Mouse (Mus musculus): ENCODE results near the gene Osbpl3. TPM values are rescaled to one million over a fixed set of nuclear protein-coding genes. Genes with fewer than 3 reads are reported as not detected.

Gene Osbpl3
- polyA plus RNA-seq, 1 experiment from 2014 or later: 9.1 TPM

GRCm38 (mm10) chr6:50371501-50372086 is 84.4 kb downstream of the Osbpl3 start:
- no peak overlapping the region for H3K4me3 ChIP-seq (ENCODE audit: low read depth, low read length)
- DNase-seq (ENCODE audit: low spot score): no peak
- no peaks in the 10 kb centered on the region for H3K4me1 ChIP-seq (ENCODE audit: control insufficient read depth, insufficient read depth, low read length)
- H3K9me3 ChIP-seq (ENCODE audit: control insufficient read depth, low read length): no peaks in the 10 kb centered on the region
- WGBS: 86% methylated on average over 8 of the region's 8 CpGs
- H3K36me3 ChIP-seq (ENCODE audit: control insufficient read depth, insufficient read depth, low read length): no peaks in the 10 kb centered on the region
- no peak overlapping the region for H3K9ac ChIP-seq (ENCODE audit: low read length)
- H3K27ac ChIP-seq (replicated peaks; ENCODE audit: low read depth, low read length): no peak overlapping the region
- no peak for ATAC-seq (ENCODE audit: insufficient number of reproducible peaks, low FRiP score, low TSS enrichment, low read depth)
- no peaks in the 10 kb centered on the region for H3K27me3 ChIP-seq (ENCODE audit: control insufficient read depth, insufficient read depth, low read length)
- H3K4me2 ChIP-seq (ENCODE audit: low read depth, severe bottlenecking): no peak overlapping the region

- ATAC-seq (ENCODE audit: insufficient number of reproducible peaks, low FRiP score, low TSS enrichment, low read depth) (no peak), DNase-seq (ENCODE audit: low spot score) (no peak)
- no peaks in the 10 kb centered on the region for H3K36me3 ChIP-seq (ENCODE audit: control insufficient read depth, insufficient read depth, low read length)
- H3K27ac ChIP-seq (replicated peaks; ENCODE audit: low read depth, low read length): no peak overlapping the region
- 95% methylated on average over 8 of the region's 8 CpGs for WGBS
- H3K4me3 ChIP-seq (ENCODE audit: low read depth, low read length): no peak overlapping the region
- H3K9ac ChIP-seq (ENCODE audit: low read length): no peak overlapping the region
- no peaks in the 10 kb centered on the region for H3K9me3 ChIP-seq (ENCODE audit: control insufficient read depth, low read length)
- H3K4me2 ChIP-seq (ENCODE audit: low read depth, severe bottlenecking): no peak overlapping the region
- no peaks in the 10 kb centered on the region for H3K27me3 ChIP-seq (ENCODE audit: control insufficient read depth, insufficient read depth, low read length)
- no peaks in the 10 kb centered on the region for H3K4me1 ChIP-seq (ENCODE audit: control insufficient read depth, insufficient read depth, low read length)
Observed at GRCm38 (mm10) chr6:50368502-50369292, 87.3 kb downstream of the Osbpl3 start.

GRCm38 (mm10) chr6:50367836-50368235 is 88.2 kb downstream of the Osbpl3 start:
- no peak overlapping the region for H3K9ac ChIP-seq (ENCODE audit: low read length)
- no peaks in the 10 kb centered on the region for H3K36me3 ChIP-seq (ENCODE audit: control insufficient read depth, insufficient read depth, low read length)
- 92% methylated on average over 5 of the region's 5 CpGs for WGBS
- H3K4me2 ChIP-seq (ENCODE audit: low read depth, severe bottlenecking): no peak overlapping the region
- no peaks in the 10 kb centered on the region for H3K27me3 ChIP-seq (ENCODE audit: control insufficient read depth, insufficient read depth, low read length)
- ATAC-seq (ENCODE audit: insufficient number of reproducible peaks, low FRiP score, low TSS enrichment, low read depth): no peak
- no peak for DNase-seq (ENCODE audit: low spot score)
- H3K27ac ChIP-seq (replicated peaks; ENCODE audit: low read depth, low read length): no peak overlapping the region
- H3K9me3 ChIP-seq (ENCODE audit: control insufficient read depth, low read length): no peaks in the 10 kb centered on the region
- H3K4me1 ChIP-seq (ENCODE audit: control insufficient read depth, insufficient read depth, low read length): no peaks in the 10 kb centered on the region
- no peak overlapping the region for H3K4me3 ChIP-seq (ENCODE audit: low read depth, low read length)

- H3K36me3 ChIP-seq (ENCODE audit: control insufficient read depth, insufficient read depth, low read length): no peaks in the 10 kb centered on the region
Observed at GRCm38 (mm10) chr6:50366724-50367123, 89.3 kb downstream of the Osbpl3 start.

GRCm38 (mm10) chr6:50366319-50366718 is 89.7 kb downstream of the Osbpl3 start:
- no peaks in the 10 kb centered on the region; the same call in 1 of the 2 replicates for H3K27me3 ChIP-seq (ENCODE audit: control insufficient read depth, insufficient read depth, low read length)
- H3K4me2 ChIP-seq (ENCODE audit: low read depth, severe bottlenecking): no peak overlapping the region
- DNase-seq (ENCODE audit: low spot score) (no peak), ATAC-seq (ENCODE audit: insufficient number of reproducible peaks, low FRiP score, low TSS enrichment, low read depth) (no peak)
- H3K4me1 ChIP-seq (ENCODE audit: control insufficient read depth, insufficient read depth, low read length): no peaks in the 10 kb centered on the region
- no peak overlapping the region for H3K4me3 ChIP-seq (ENCODE audit: low read depth, low read length)
- H3K36me3 ChIP-seq (ENCODE audit: control insufficient read depth, insufficient read depth, low read length): no peaks in the 10 kb centered on the region
- H3K9me3 ChIP-seq (ENCODE audit: control insufficient read depth, low read length): no peaks in the 10 kb centered on the region
- WGBS: 89% methylated on average over 7 of the region's 7 CpGs
- no peak overlapping the region for H3K27ac ChIP-seq (replicated peaks; ENCODE audit: low read depth, low read length)
- H3K9ac ChIP-seq (ENCODE audit: low read length): no peak overlapping the region

More at GRCm38 (mm10) chr6:50366724-50367123, 89.3 kb downstream of the Osbpl3 start:
- WGBS: 84% methylated on average over 5 of the region's 5 CpGs
- no peak overlapping the region for H3K4me2 ChIP-seq (ENCODE audit: low read depth, severe bottlenecking)
- H3K4me1 ChIP-seq (ENCODE audit: control insufficient read depth, insufficient read depth, low read length): no peaks in the 10 kb centered on the region
- H3K27ac ChIP-seq (replicated peaks; ENCODE audit: low read depth, low read length): no peak overlapping the region
- H3K27me3 ChIP-seq (ENCODE audit: control insufficient read depth, insufficient read depth, low read length): no peaks in the 10 kb centered on the region
- no peak overlapping the region for H3K9ac ChIP-seq (ENCODE audit: low read length)
- no peak for ATAC-seq (ENCODE audit: insufficient number of reproducible peaks, low FRiP score, low TSS enrichment, low read depth)
- DNase-seq (ENCODE audit: low spot score): no peak
- no peak overlapping the region for H3K4me3 ChIP-seq (ENCODE audit: low read depth, low read length)
- no peaks in the 10 kb centered on the region for H3K9me3 ChIP-seq (ENCODE audit: control insufficient read depth, low read length)

- H3K4me1 ChIP-seq (ENCODE audit: control insufficient read depth, insufficient read depth, low read length): no peaks in the 10 kb centered on the region
- no peak overlapping the region for H3K27ac ChIP-seq (replicated peaks; ENCODE audit: low read depth, low read length)
- 90% methylated on average over 8 of the region's 8 CpGs for WGBS
- H3K4me3 ChIP-seq (ENCODE audit: low read depth, low read length): no peak overlapping the region
- H3K36me3 ChIP-seq (ENCODE audit: control insufficient read depth, insufficient read depth, low read length): no peaks in the 10 kb centered on the region
- DNase-seq (ENCODE audit: low spot score): no peak
- H3K27me3 ChIP-seq (ENCODE audit: control insufficient read depth, insufficient read depth, low read length): no peaks in the 10 kb centered on the region; the same call in 1 of the 2 replicates
- H3K9me3 ChIP-seq (ENCODE audit: control insufficient read depth, low read length): no peaks in the 10 kb centered on the region
- no peak for ATAC-seq (ENCODE audit: insufficient number of reproducible peaks, low FRiP score, low TSS enrichment, low read depth)
- H3K4me2 ChIP-seq (ENCODE audit: low read depth, severe bottlenecking): no peak overlapping the region
- H3K9ac ChIP-seq (ENCODE audit: low read length): no peak overlapping the region
Observed at GRCm38 (mm10) chr6:50364364-50364763, 91.6 kb downstream of the Osbpl3 start.

GRCm38 (mm10) chr6:50363385-50363784 is 92.6 kb downstream of the Osbpl3 start:
- ATAC-seq (ENCODE audit: insufficient number of reproducible peaks, low FRiP score, low TSS enrichment, low read depth): no peak

GRCm38 (mm10) chr6:50362704-50363261 is 93.2 kb downstream of the Osbpl3 start:
- H3K27ac ChIP-seq (replicated peaks; ENCODE audit: low read depth, low read length): no peak overlapping the region
- H3K4me3 ChIP-seq (ENCODE audit: low read depth, low read length): no peak overlapping the region
- H3K4me1 ChIP-seq (ENCODE audit: control insufficient read depth, insufficient read depth, low read length): peaks cover 12% of the 10 kb centered on the region
- no peak overlapping the region for H3K9ac ChIP-seq (ENCODE audit: low read length)
- ATAC-seq (ENCODE audit: insufficient number of reproducible peaks, low FRiP score, low TSS enrichment, low read depth) (no peak), DNase-seq (ENCODE audit: low spot score) (no peak)
- H3K36me3 ChIP-seq (ENCODE audit: control insufficient read depth, insufficient read depth, low read length): no peaks in the 10 kb centered on the region
- H3K27me3 ChIP-seq (ENCODE audit: control insufficient read depth, insufficient read depth, low read length): no peaks in the 10 kb centered on the region; the same call in 1 of the 2 replicates
- no peaks in the 10 kb centered on the region for H3K9me3 ChIP-seq (ENCODE audit: control insufficient read depth, low read length)
- WGBS: 83% methylated on average over 4 of the region's 4 CpGs
- H3K4me2 ChIP-seq (ENCODE audit: low read depth, severe bottlenecking): no peak overlapping the region

More at GRCm38 (mm10) chr6:50363385-50363784, 92.6 kb downstream of the Osbpl3 start:
- H3K27ac ChIP-seq (replicated peaks; ENCODE audit: low read depth, low read length): no peak overlapping the region
- H3K27me3 ChIP-seq (ENCODE audit: control insufficient read depth, insufficient read depth, low read length): no peaks in the 10 kb centered on the region; the same call in 1 of the 2 replicates
- 87% methylated on average over 5 of the region's 5 CpGs for WGBS
- no peak for DNase-seq (ENCODE audit: low spot score)
- no peaks in the 10 kb centered on the region for H3K36me3 ChIP-seq (ENCODE audit: control insufficient read depth, insufficient read depth, low read length)
- H3K9me3 ChIP-seq (ENCODE audit: control insufficient read depth, low read length): no peaks in the 10 kb centered on the region
- H3K4me2 ChIP-seq (ENCODE audit: low read depth, severe bottlenecking): no peak overlapping the region
- peaks cover 6% of the 10 kb centered on the region for H3K4me1 ChIP-seq (ENCODE audit: control insufficient read depth, insufficient read depth, low read length)
- H3K9ac ChIP-seq (ENCODE audit: low read length): no peak overlapping the region
- H3K4me3 ChIP-seq (ENCODE audit: low read depth, low read length): no peak overlapping the region

All from limb, embryonic 11.5 days (tissue).